Mouse (Mus musculus): ENCODE data around the gene Zkscan4. TPM values are rescaled to one million over a fixed set of nuclear protein-coding genes. Genes with fewer than 3 reads are reported as not detected.
"Not testable (repeated sequence)": the region's sequence is repeated elsewhere in the genome, so short reads cannot be mapped to it uniquely, and the experiment has no call there.

Gene Zkscan4
- polyA plus RNA-seq (2014; fragmentation: Nextera tagmentation; extraction: Ambion mirVana), result 3.9 and 4.2 TPM in 2 replicates

DNA sequence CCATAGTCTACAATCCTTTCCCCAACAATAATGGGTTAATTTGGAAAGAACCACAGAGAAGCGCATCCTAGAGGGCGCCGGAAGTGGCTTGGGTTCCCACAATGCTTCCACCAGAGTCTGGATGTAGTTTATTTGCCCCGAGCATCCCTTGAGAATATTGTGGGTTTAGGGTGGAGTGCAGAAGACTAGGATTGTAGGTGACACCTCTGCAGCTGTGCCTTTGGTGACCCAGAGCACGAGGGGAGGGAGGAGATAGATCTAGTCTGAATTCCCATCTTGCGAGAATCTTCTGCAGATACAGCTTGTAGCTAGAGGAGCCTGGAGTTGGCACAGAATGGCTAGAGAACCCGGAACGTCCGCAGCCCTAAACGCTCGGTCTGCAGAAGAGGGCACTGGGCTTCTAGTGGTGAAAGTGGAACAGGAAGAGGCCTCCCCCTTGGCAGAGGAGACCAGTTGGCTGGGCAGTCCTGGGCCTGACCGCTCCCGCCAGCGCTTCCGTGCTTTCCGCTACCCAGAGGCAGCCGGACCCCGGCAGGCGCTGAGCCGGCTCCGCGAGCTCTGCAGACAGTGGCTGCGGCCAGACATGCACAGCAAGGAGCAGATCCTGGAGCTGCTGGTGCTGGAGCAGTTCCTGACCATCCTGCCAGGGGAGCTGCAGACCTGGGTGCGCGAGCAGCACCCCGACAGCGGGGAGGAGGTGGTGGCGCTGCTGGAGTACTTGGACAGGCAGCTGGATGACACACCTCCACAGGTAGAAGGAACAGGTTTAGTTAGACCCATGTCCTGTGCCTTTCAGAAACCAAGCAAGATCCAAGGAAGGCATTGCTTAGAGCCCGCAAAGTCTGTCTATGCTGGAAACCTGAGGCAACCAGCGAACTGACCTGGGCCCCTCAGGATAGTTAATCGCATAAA, at the start of gene Zkscan4, which contains the start of gene Gm10065:
Gene Zkscan4 (plus strand): TSS at position 149 of the 912 bp plus-strand sequence.
Gene Gm10065 (minus strand): TSS at position 683 of the 912 bp plus-strand sequence.
- H3K4me1 ChIP-seq (ENCODE audit: control insufficient read depth, insufficient read depth, low read length); H3K36me3 ChIP-seq (ENCODE audit: control insufficient read depth, insufficient read depth, low read length); H3K27ac ChIP-seq (ENCODE audit: low read depth, low read length); H3K9me3 ChIP-seq (ENCODE audit: control insufficient read depth, low read length); H3K27me3 ChIP-seq (ENCODE audit: control insufficient read depth, insufficient read depth, low read length): not testable (repeated sequence)
- peak within 1 kb of the TSS; percentile 73 for H3K9ac ChIP-seq (ENCODE audit: low read length)
- WGBS, result 4% methylated on average over 26 of the region's 31 CpGs
- peak within 1 kb of the TSS; percentile 58 for H3K4me2 ChIP-seq
- peak within 1 kb of the TSS; percentile 53 for H3K4me3 ChIP-seq (ENCODE audit: low read depth, low read length)
- ATAC-seq (ENCODE audit: low FRiP score) (peak; percentile 89), DNase-seq (ENCODE audit: low spot score, missing footprints) (peak; percentile 96)

DNA sequence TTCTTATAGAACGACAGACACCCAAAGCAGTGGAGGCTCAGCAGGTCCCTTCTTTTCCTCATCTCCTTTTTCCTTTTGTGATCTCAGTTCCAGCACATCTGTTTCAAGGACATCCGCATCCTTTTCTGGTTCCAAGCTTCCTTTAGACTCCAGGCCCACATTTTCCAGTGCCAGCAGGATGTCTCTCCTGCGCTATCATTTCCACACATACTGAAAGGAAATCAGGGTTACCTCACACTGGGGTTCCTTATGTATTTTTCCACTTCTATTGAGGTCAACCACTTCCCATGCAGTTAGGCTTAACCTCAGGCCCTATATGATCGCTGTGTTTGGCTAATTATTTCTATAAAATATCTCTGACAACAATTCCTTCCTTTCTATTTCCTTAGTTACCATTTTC, 43.2 kb upstream of the Zkscan4 start:
- ATAC-seq (ENCODE audit: low FRiP score), result no peak

DNA sequence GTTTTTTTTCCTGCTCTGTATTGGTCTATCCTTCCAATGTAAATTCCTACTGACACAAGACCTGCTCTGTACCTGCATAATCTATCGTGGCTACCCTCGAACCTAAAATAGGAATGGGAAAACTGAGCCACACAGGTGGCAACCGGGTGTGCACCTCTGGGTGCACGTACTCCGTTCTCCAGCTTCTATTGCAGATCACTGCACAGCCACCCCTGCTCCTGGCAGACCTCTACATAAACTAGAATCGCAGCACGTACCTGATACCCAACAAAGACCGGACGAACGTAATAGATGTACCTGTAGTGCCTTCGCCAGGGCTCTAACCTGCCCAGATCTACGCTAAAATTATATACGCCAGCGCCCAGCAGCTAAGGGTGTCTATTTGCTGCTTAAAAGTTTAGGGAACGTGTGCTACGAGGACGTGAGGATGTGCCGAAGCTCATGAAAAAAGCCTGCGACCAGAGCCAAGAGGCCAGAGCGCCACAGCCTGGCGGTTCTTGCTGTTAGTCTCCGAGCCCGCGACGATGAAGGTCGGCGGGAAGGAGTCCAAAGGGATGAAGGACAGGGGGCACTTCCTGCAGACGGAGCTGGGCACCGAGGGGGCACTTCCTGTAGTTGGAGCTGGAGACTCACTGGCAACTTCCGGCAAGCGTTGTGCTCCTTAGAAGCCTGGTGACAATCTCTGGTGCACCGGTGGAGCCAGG, 38.1 kb upstream of the Zkscan4 start, which contains the start of gene Pgbd1:
Gene Pgbd1 (minus strand): TSS at position 556 of the 704 bp plus-strand sequence.
- ATAC-seq (ENCODE audit: low FRiP score) (peak; percentile 95), DNase-seq (ENCODE audit: low spot score, missing footprints) (peak; percentile 93)
- peak within 1 kb of the TSS; percentile 51 for H3K4me3 ChIP-seq (ENCODE audit: low read depth, low read length)
- peak within 1 kb of the TSS; percentile 16; the same call in 1 of the 2 replicates for H3K27ac ChIP-seq (ENCODE audit: low read depth, low read length)
- no peaks in the 10 kb centered on the region for H3K9me3 ChIP-seq (ENCODE audit: control insufficient read depth, low read length)
- no peaks in the 10 kb centered on the region for H3K27me3 ChIP-seq (ENCODE audit: control insufficient read depth, insufficient read depth, low read length)
- peaks cover 2% of the 10 kb centered on the region; the same call in 1 of the 2 replicates for H3K36me3 ChIP-seq (ENCODE audit: control insufficient read depth, insufficient read depth, low read length)
- peak within 1 kb of the TSS; percentile 71 for H3K4me2 ChIP-seq
- H3K9ac ChIP-seq (ENCODE audit: low read length), result peak within 1 kb of the TSS; percentile 73
- 1% methylated on average over 32 of the region's 32 CpGs for WGBS
- no peaks in the 10 kb centered on the region for H3K4me1 ChIP-seq (ENCODE audit: control insufficient read depth, insufficient read depth, low read length)

More for the DNA sequence above, 43.2 kb upstream of the Zkscan4 start:
- no peak overlapping the region for H3K4me3 ChIP-seq (ENCODE audit: low read depth, low read length)
- H3K27ac ChIP-seq (ENCODE audit: low read depth, low read length), result no peak overlapping the region
- 86% methylated on average over 4 of the region's 4 CpGs for WGBS
- H3K9ac ChIP-seq (ENCODE audit: low read length), result no peak overlapping the region
- no peak overlapping the region for H3K4me2 ChIP-seq
- H3K9me3 ChIP-seq (ENCODE audit: control insufficient read depth, low read length), result no peaks in the 10 kb centered on the region
- no peaks in the 10 kb centered on the region for H3K4me1 ChIP-seq (ENCODE audit: control insufficient read depth, insufficient read depth, low read length)
- no peaks in the 10 kb centered on the region for H3K36me3 ChIP-seq (ENCODE audit: control insufficient read depth, insufficient read depth, low read length)
- DNase-seq (ENCODE audit: low spot score, missing footprints), result peak; percentile 35
- H3K27me3 ChIP-seq (ENCODE audit: control insufficient read depth, insufficient read depth, low read length), result no peaks in the 10 kb centered on the region

DNA sequence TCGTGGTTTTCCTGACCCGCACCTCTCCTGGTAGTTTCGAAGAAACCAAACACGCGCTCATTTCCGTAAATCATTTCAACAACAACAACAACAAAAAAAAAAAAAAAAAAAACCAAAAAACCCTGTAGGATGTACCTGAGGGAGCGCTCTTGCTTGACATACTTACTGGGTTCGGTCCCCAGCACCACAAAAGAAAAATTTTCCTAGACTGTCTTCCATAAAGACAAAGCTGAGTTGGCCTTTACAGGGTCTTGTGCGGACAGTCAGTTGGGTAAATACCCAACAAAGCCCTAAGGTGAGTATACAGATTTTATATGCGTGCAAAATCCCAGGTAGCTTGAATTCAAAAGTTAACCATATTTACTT, 37.5 kb upstream of the Zkscan4 start:
- peak overlapping the region; percentile 71 for H3K4me2 ChIP-seq
- H3K9me3 ChIP-seq (ENCODE audit: control insufficient read depth, low read length), result no peaks in the 10 kb centered on the region
- H3K27me3 ChIP-seq (ENCODE audit: control insufficient read depth, insufficient read depth, low read length), result no peaks in the 10 kb centered on the region
- 12% methylated on average over 10 of the region's 10 CpGs for WGBS
- H3K9ac ChIP-seq (ENCODE audit: low read length), result peak overlapping the region; percentile 73; the same call in 1 of the 2 replicates
- DNase-seq (ENCODE audit: low spot score, missing footprints) (peak; percentile 89), ATAC-seq (ENCODE audit: low FRiP score) (0 out of 2 replicates have a peak, but pooled peaks have one; percentile 25)
- peak overlapping the region; percentile 51 for H3K4me3 ChIP-seq (ENCODE audit: low read depth, low read length)
- peaks cover 2% of the 10 kb centered on the region; the same call in 1 of the 2 replicates for H3K36me3 ChIP-seq (ENCODE audit: control insufficient read depth, insufficient read depth, low read length)
- H3K4me1 ChIP-seq (ENCODE audit: control insufficient read depth, insufficient read depth, low read length), result no peaks in the 10 kb centered on the region
- H3K27ac ChIP-seq (ENCODE audit: low read depth, low read length), result no peak overlapping the region

- Histone ChIP-seq H3K36me3 (ENCODE audit: control insufficient read depth, insufficient read depth, low read length) (peaks cover 5% of the 10 kb centered on the region), H3K4me2 (no peak overlapping the region), H3K4me1 (ENCODE audit: control insufficient read depth, insufficient read depth, low read length) (no peaks in the 10 kb centered on the region), H3K9me3 (ENCODE audit: control insufficient read depth, low read length) (no peaks in the 10 kb centered on the region), H3K27me3 (ENCODE audit: control insufficient read depth, insufficient read depth, low read length) (no peaks in the 10 kb centered on the region), H3K27ac (ENCODE audit: low read depth, low read length) (no peak overlapping the region), H3K9ac (ENCODE audit: low read length) (no peak overlapping the region), H3K4me3 (ENCODE audit: low read depth, low read length) (no peak overlapping the region)
- 92% methylated on average over 9 of the region's 9 CpGs for WGBS
- no peak for ATAC-seq (ENCODE audit: low FRiP score)
- DNase-seq (ENCODE audit: low spot score, missing footprints), result no peak
These were observed 31.9 kb upstream of the Zkscan4 start for GRCm38 (mm10) chr13:21446796-21447195.

GRCm38 (mm10) chr13:21447856-21448614, 30.7 kb upstream of the Zkscan4 start:
- no peak overlapping the region for H3K27ac ChIP-seq (ENCODE audit: low read depth, low read length)
- no peak overlapping the region for H3K4me3 ChIP-seq (ENCODE audit: low read depth, low read length)
- H3K36me3 ChIP-seq (ENCODE audit: control insufficient read depth, insufficient read depth, low read length), result peaks cover 5% of the 10 kb centered on the region
- peaks cover 6% of the 10 kb centered on the region for H3K4me1 ChIP-seq (ENCODE audit: control insufficient read depth, insufficient read depth, low read length)
- DNase-seq (ENCODE audit: low spot score, missing footprints), result no peak
- no peaks in the 10 kb centered on the region for H3K27me3 ChIP-seq (ENCODE audit: control insufficient read depth, insufficient read depth, low read length)
- H3K9ac ChIP-seq (ENCODE audit: low read length), result no peak overlapping the region
- 84% methylated on average over 16 of the region's 16 CpGs for WGBS
- H3K4me2 ChIP-seq, result no peak overlapping the region
- no peaks in the 10 kb centered on the region for H3K9me3 ChIP-seq (ENCODE audit: control insufficient read depth, low read length)
- no peak for ATAC-seq (ENCODE audit: low FRiP score)

- no peak overlapping the region for H3K27ac ChIP-seq (ENCODE audit: low read depth, low read length)
- peaks cover 6% of the 10 kb centered on the region for H3K4me1 ChIP-seq (ENCODE audit: control insufficient read depth, insufficient read depth, low read length)
- DNase-seq (ENCODE audit: low spot score, missing footprints), result no peak
- peak overlapping the region; percentile 78 for H3K4me2 ChIP-seq
- H3K36me3 ChIP-seq (ENCODE audit: control insufficient read depth, insufficient read depth, low read length), result no peaks in the 10 kb centered on the region
- ATAC-seq (ENCODE audit: low FRiP score), result peak; percentile 49; the same call in 1 of the 2 replicates
- no peaks in the 10 kb centered on the region for H3K9me3 ChIP-seq (ENCODE audit: control insufficient read depth, low read length)
- 1% methylated on average over 13 of the region's 13 CpGs for WGBS
- peak overlapping the region; percentile 75 for H3K4me3 ChIP-seq (ENCODE audit: low read depth, low read length)
- no peaks in the 10 kb centered on the region; the same call in 1 of the 2 replicates for H3K27me3 ChIP-seq (ENCODE audit: control insufficient read depth, insufficient read depth, low read length)
- H3K9ac ChIP-seq (ENCODE audit: low read length), result peak overlapping the region; percentile 87
These were observed 25.7 kb upstream of the Zkscan4 start for GRCm38 (mm10) chr13:21453042-21453441.

DNA sequence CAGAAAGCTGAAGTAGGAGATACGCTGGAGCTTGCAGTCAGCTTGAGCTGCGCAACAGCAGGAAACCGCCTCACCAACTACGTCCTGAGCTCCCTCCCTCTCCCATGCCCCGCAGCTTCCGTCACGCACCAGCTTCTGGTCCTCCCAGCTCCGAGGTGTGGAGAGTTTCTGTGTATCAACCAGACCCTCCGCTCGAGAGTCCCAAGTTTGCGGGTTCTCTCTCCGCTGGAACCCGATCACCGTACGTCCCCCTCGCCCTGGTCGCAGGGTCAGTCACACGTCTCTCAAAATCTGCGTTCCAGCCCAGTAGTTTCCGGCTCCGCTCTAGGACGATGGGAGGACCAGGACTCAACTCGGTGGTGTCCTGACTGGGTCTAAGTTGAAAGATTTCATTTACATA, 25.3 kb upstream of the Zkscan4 start, which contains the start of gene Zscan26:
Gene Zscan26 (minus strand): TSS at position 282 of the 400 bp plus-strand sequence.
- Histone ChIP-seq H3K36me3 (ENCODE audit: control insufficient read depth, insufficient read depth, low read length) (no peaks in the 10 kb centered on the region), H3K9ac (ENCODE audit: low read length) (peak within 1 kb of the TSS; percentile 87), H3K4me2 (peak within 1 kb of the TSS; percentile 78), H3K4me3 (ENCODE audit: low read depth, low read length) (peak within 1 kb of the TSS; percentile 75), H3K27ac (ENCODE audit: low read depth, low read length) (no peak within 1 kb of the TSS; the same call in 1 of the 2 replicates), H3K4me1 (ENCODE audit: control insufficient read depth, insufficient read depth, low read length) (peaks cover 6% of the 10 kb centered on the region), H3K27me3 (ENCODE audit: control insufficient read depth, insufficient read depth, low read length) (no peaks in the 10 kb centered on the region; the same call in 1 of the 2 replicates), H3K9me3 (ENCODE audit: control insufficient read depth, low read length) (no peaks in the 10 kb centered on the region)
- ATAC-seq (ENCODE audit: low FRiP score), result peak; percentile 94
- under 1% methylated on average over 23 of the region's 23 CpGs for WGBS
- peak; percentile 98 for DNase-seq (ENCODE audit: low spot score, missing footprints)

Measured in midbrain, embryonic 11.5 days (tissue).